Mouse (Mus musculus) right cerebral cortex, postnatal 10 days (tissue): ENCODE data around the gene Xylt1.

ENCODE experiments used
- DNase-seq, 2 experiments: peaks; one replicate each; pipeline ENCODE4 v3.0.0; 2021; ENCODE audit warnings: low spot score in 2 of 2

Xylt1 gene

DNA sequence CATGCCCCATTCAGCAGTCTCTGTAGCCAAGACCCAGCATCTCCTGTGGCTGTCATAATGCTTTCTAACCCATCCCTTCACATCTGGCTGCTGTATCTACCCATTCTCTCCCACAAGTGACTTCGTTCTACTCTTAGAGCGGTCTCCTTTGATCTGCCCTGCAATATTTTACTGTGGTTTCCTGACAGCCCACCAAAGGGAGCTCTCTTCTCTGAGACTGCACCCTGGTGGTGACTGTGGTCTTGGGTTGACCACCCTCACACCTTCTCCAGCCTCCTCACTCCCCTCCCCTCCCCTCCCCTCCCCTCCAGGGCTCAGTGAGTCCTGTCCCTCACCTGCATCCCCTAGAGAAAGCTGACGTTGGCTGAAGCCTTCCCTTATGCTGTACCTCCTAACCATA lies 178.3 kb downstream of the Xylt1 start:
- no peak for DNase-seq

DNA sequence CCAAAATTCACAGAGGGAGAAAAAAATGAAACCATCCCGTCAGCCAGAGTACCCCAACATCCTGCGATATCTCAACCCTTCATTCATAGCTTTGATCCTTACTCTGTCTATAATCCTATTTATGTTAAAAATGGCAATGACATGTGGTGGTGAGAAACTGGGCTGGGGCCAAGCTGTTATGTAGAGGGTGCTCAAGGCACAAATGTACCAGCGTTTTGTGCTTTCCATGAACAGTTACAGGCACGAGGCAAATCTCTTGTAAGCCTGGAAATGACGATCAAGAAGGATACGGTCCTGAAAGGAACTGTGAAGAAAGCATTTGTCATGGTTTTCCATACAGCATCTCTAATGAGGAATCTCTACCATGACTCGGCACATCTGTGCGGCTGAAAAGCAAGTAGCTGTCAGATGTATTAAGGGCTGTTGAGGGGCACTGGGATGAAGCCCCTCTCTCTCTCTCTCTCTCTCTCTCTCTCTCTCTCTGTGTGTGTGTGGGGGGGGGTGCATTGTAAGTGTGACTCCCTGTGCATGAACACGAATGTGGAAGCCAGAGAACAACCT lies 183.2 kb downstream of the Xylt1 start:
- no peak for DNase-seq

DNA sequence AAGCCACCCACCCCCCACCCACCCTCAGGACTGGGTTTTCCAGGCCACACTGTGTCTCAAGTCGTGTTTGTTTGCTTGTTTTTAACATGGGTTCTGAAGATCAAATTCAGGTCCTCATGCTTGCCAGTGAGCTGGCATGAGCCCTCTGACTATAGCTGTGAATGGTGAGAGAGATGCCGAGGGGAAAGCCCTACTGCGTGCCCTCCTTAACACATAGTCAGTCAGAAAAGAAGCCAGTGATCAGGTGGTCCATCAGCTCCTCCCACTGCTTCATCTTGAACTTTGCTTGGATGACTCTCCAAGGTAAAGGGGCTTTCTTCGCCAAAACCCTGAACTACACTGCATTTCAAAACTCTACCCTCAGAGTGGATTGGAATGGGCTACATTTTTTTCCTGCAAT lies 183.8 kb downstream of the Xylt1 start:
- DNase-seq = no peak

DNA sequence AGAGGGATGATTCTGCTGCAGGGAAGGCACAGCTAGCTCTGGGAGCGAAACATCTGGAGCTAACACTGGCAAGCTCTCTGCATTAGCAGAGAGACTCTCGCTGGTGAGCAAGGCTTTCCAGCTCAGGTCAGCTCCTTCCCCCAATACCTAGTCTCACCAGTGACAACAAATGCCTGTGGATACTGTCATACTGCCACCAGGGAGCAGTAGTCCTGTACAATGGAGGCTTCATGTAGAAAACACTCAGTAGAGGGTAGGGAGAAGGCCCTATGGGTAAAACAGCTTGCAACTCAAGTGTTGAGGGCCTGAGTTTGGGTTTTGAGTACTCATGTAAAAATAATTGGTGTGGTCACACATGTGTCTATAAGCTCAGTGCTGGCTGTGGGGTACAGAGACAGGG lies 185.3 kb downstream of the Xylt1 start:
- no peak for DNase-seq

DNA sequence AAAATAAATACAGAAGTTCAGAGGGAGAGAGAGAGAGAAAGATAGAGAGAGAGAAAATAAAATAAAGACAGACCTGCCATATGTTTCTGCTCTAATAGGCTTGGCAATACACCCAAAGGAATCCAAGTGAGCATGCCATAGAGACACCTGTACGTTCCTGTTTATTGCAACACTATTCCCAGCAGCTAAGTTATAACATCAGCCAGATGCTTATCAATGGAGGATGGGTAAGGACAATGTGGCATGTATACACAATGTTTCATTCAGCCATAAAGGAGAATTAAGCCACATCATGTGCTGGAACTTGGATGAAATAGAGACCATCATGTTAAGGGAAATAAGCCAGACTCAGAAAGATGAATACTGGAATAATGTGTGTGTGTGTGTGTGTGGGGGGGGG lies 186.1 kb downstream of the Xylt1 start:
- no peak for DNase-seq

DNA sequence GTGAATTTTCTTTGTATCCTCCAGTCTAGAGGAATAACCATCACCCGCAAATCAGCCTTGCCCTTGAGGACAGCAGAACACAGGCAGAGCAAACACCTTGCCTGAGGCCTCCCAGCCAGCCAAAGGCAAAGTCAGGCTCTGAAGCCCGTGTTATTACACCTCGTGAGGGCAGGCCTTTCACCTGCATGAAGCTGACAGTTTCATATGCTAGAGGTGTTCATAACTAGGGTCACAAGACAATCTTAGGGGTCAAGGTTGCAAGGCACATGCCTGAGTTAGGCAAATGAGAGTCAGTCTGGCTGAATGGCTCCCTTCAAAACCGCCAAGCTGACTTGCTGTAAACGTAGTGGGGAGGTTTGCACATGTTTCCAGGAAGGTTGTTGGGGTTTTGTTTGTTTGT lies 186.5 kb downstream of the Xylt1 start:
- no peak for DNase-seq

DNA sequence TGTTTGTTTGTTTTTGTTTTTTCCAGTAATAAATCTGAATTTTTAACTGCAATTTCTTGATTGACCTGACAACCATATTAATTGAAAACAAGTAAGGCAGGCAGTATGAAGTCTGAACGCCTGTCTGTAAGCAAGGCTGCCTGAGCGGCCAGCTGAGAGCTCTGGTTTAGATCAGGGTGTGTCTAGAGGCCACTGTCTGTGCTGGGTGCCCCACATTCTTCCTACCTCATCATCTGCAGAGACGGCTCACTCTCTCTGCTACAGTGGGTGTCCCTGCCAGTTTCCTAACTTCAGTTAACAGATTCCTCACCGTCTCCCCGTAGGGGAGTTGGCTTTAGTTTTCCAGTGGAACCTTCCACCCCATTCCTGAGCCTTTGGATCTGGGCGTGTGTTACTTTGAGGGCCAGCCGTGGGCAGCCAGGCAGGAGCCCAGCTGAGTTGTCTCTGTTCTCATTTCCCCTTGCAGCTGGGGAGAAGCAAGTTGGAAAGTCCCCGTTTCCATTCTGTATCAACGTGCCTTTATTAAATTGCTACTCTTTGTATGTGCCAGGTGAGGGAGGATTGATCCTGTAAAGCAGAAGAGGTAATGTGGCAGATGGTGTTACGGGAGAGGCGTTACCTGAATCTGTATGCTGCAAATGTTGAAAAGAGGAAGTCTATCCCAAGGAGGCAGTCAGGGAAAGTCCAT lies 187.0 kb downstream of the Xylt1 start:
- no peak for DNase-seq

DNA sequence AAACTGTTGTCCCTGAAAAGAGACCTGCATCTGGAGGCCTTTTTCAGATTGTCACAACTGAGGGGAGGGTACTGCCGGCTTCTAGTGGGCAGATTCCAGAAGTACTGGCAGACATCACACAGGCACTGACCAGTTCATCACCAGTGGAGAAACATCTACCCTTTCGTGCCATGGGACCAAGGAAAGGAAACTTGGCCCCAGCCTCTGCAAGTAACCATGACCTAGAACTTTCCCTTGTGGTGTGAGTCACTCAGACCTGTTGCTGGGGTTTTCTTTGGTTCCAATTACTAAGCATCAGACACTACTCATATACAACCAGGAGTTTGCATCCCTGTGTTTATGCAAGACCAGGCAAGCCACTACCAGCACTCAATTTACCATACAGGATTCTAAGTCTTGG lies 190.4 kb downstream of the Xylt1 start:
- no peak for DNase-seq

DNA sequence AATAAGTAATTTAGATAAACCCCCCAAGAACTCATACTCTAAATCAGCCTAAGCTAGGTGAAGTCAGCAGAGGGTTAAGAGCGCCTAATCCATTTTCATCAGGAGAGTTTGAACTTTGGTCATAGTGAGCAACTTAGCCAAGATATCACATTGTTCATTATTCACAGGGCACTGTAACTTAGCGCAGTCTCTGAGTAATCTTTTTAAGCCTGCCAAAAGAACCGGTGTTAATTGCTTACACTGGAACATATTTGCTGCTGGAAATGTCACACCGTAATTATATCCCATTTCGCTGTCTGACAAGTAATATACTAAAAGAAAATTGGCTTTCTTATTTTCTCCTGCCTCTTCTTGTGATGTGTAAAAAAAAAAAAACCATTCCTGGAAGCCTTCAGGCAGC lies 190.9 kb downstream of the Xylt1 start:
- DNase-seq = no peak

DNA sequence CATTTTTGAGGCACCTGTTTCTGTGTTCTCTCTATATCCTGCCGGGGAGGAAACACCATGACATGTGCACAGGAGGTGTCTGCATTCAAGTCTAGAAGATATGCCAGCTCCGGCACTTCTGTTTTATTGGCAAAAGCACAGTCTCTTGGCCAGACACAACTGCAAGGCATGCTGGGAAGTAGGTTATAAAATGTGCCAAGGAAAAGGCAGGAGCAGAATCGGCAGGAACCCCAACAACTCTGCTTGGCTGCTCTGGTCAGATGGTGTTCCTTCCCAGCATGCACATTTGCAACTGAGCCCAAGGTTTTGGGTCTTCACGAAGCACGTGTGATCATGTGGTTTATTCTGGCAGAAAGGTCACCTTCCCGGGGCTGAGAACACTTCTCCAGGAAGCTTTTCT lies 192.4 kb downstream of the Xylt1 start:
- peak; percentile 51 to 62 for DNase-seq

DNA sequence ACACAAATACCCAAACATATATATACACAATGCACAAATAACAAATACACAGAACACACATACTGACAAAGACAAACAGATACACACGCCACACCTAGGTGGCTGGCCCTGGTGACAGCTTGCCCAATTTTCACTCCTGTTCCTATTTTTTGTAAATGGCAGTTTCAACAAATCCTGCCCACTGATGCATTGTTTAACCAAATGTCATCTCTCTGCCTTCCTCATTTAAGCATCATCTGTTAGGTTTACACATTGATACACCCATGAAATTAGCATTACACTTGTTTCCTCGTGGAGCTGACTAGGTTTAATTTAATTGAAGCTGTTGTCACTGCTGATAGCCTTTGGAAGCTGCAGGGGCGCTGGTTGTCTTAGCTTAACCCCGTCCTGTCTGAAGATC lies 194.6 kb downstream of the Xylt1 start:
- no peak for DNase-seq

DNA sequence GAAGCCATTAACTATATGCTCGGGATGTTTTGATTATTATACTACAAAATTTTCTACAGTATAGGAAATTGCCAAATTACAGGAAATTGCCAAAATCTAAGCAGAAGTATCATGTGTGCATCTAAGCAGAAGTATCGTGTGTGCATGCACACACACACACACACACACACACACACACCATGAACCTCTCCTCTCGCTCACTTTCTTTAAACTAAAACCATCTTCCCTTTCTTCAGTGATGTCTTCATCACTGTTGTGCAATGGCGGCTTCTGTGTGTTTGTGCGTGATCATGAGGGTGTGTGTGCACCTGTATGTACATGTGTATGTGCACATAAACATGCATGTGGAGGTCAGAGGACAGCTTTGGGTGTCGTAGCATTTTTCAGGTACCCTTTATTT lies 196.3 kb downstream of the Xylt1 start:
- DNase-seq = no peak

DNA sequence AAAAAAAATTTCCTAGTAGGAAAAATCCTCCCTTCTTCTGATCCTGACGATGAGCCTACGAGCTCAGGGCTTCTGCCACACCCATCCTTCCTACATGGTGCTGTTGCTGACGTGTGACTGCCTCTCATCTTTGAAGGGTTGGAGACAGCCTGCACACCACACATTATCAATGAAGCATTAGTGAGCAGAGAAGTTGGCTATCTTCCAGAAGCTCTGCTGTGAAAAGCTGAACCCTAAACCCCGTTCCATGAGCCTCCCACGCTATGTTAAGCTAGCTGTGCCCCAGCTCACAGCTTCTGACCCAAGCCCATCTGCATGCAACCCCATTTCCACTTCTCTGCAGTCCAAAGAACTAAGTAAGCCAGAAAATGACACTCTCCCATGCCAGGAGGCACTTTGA lies 204.4 kb downstream of the Xylt1 start:
- DNase-seq = no peak

DNA sequence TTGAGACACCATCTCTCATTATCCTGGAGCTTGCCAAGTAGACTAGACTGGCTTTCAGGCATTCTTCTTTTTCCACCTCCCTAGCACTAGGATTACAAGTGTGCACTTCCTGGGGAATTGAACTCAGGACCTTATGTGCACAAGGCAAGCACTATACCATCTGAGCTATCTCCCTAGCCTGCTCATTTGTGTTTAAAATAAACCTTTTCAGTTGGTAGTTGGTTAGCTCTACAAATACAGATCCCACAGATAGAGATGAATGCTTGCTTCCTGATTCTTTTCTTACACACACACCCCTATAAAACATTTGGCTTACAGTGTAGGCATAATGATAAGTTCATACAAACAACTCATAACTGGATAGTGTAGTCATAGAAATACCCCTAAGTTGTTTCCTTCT lies 206.0 kb downstream of the Xylt1 start:
- no peak for DNase-seq

DNA sequence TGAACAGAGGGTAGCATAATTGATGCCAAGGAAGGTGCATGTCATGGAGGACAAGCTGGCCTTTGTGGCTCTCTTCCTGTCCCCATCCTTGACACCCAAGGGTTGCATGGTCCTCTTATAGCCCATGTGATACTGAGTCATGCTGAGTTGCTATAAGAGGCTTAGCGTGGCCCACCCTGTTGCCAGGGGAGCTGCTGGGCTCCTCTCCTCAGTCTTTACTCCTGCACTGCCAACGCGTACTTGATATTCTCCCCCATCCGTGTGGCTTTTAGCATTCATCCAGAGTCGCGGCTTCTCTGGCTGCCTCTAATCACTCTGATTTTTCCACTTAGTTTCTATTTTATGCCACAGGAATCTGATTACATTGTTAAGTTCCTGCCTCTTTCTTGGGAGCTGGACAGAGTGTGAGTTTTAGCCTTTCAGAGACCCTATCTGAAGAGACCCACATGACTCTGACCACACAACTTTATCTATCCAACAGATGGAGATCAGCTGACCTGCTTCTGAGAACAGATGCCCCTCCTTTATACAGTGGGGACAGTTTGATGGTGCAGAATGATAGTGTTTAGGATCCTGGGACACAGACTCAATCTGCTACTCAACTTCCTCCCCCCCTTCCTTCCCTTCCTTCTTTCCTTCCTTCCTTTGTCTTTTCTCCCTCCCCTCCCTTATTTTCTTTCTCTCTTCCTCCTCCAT lies 206.6 kb downstream of the Xylt1 start:
- DNase-seq = peak; percentile 50 to 62

DNA sequence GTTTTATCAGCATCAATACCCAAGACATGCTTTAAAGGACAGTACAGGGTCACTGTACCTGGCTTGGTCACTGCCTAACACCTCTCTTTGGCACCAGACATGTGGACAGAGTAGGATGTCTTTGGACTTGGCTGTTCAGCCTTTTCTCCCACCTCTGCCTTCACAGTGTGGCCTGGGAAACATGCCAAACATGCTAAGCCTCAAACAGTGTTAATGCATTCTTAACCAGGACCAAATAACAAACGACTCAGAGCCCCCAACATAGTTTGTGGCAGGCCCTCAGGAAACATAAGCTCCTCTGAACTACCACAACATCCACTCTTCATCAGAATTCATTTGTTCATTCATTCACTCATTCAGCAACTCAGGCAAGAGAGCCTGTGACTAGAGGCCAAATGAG lies 207.6 kb downstream of the Xylt1 start:
- DNase-seq = no peak

DNA sequence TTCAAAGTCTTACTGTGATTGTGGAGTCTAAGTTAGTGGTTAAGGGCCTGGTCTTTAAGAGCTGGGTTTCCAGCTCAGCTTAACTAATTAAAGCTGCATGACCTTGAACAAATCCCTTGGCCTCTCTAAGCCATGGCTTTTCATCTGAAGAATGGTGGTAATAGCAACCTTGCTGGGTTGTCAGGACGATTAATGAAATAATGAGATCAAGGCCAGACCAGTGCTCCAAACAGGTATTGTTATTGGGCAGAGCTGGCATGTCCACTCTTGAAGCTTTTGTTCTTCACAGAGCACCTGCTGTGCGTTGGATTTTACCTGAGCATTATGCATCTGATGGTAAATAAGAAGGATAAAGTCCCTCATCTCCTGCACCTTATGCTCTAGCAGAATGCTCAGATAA lies 208.6 kb downstream of the Xylt1 start:
- DNase-seq = no peak

DNA sequence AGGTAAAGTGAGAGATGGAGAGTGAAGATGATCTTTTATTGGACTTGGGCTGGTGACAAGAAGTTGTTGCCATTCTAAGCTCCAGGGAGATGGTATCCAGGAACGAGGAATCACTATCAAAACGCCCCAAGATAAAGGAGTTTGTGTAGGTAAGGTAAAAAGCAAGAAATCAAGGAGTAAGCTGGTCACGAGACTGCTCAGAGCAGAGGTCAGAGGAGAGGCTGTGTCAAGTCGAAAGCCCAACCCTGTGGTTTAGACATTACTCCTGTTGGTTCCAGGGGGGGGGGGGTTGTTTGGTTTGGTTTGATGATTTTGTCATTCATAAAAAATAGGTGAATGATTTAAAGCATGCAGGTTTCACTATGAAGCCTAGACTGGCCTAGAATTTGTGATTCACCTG lies 209.0 kb downstream of the Xylt1 start:
- DNase-seq = no peak

DNA sequence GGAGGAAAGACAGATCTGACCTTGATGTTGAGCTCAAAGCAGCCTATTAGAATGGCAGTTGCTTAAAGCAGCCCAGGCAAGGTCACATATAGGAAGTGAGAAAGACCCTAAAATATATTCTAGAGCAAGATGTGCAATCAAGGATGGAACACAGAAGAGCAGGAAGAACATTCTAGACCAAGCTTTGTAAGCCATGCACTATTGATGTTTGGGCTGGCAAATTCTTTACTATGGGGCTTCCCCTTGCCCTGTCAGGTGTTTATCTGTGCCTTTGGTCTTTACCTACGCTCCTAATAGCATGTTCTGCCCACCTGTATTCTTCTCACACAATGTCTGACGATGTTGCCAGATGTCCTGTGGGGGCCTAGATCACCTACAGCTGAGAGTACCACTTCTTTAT lies 213.4 kb downstream of the Xylt1 start:
- DNase-seq = no peak

DNA sequence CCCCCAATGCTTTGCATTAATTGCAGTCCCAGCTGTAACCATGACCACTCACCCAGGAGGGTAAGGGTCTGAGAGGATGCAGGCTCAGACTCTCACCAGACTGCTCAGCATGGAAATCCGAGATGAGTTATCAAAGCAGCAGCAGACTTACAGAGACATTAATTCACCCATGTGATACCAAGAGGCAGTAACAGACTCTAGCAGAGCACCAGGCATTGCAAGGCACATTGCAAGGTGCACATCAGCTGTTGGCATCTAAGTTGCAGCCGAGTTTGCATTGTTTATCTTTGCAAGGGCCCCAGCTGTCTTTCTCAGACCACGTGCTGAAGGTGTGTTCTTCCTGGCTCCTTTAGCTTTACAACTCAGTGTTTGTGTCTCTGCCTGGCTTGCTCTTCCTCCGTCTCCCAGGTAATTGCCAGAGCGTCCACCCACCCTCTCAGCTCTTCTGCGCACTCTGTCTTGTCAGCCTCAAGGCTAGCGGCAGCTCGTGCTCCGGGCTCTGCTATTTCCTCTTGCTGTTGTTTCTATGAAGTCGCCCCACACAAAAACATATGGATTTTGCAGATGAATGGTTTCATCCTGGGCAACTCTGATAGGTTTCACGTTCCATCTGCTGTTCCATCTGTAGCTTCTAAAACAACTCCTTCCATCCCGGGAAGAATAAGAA lies 214.4 kb downstream of the Xylt1 start:
- peak; percentile 55 to 85 for DNase-seq

DNA sequence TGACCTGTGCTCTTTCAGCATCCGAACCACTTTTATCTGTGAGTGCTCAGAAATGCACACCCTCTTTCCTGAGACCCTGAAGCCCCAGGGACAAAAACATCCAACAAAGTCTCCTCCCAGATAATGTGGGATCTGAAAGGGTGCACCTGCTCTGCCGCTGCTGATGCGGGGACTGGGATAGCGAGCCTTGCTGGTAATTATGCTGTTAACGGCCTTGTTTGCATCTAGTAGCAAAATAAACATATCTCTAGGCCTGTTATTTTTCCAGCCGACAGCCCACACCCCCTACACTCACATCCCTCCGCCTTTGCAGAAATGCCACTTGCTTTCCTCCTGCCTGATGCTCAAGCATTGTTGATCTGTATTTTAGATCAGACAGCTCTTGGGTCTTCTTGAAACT lies 219.7 kb downstream of the Xylt1 start:
- no peak for DNase-seq

DNA sequence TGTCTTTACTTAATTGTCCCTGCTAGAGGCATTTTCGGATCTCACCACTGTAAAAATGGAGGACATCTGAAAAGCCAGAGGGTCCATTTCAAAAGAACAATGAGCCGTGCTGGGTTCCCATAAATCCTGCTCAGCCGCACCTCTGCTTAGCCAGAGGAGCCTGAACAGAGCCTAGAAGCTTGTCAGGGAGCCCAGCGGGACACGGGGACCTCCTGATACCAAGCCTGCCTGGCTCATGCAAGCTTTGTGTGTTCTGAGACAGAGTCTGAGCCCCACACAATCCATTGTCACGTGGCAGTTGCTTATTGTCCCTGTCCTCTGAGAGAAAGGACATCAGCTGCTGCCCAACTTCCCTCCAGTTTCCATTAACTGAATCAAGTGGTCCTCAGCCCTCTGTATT lies 229.7 kb downstream of the Xylt1 start:
- no peak for DNase-seq
